Mouse (Mus musculus) neural tube, embryonic 12.5 days (tissue): ENCODE measurements around the gene Crygn. TPM values are rescaled to one million over a fixed set of nuclear protein-coding genes. Genes with fewer than 3 reads are reported as not detected.
"Not testable (repeated sequence)": the region's sequence is repeated elsewhere in the genome, so short reads cannot be mapped to it uniquely, and the experiment has no call there.

Experiments used
- ATAC-seq: fragments of 200-750 bp; cut with Nextera tagmentation; 2 replicates; pipeline ENCODE4 v1.8.0; 2017; ENCODE audit warnings: low read depth, mild to moderate bottlenecking, moderate TSS enrichment, moderate library complexity; ENCODE audit not compliant: low FRiP score
- H3K27ac ChIP-seq: fragments of 300-500 bp; sonication (generic); 2 replicates; pipeline ENCODE4 v1.5.1; 2016
- H3K27me3 ChIP-seq: fragments of 300-500 bp; sonication (generic); replicated peaks from 2 replicates; pipeline ENCODE4 v1.6.1; 2016; ENCODE audit warnings: mild to moderate bottlenecking
- H3K36me3 ChIP-seq: fragments of 300-500 bp; sonication (generic); 2 replicates; pipeline ENCODE4 v1.6.1; 2016; ENCODE audit warnings: mild to moderate bottlenecking
- H3K4me1 ChIP-seq: fragments of 300-500 bp; sonication (generic); 2 replicates; pipeline ENCODE4 v1.6.1; 2016
- H3K4me2 ChIP-seq: fragments of 300-500 bp; sonication (generic); replicated peaks from 2 replicates; pipeline ENCODE4 v1.6.1; 2016; ENCODE audit warnings: mild to moderate bottlenecking
- H3K4me3 ChIP-seq: fragments of 300-500 bp; sonication (generic); 2 replicates; pipeline ENCODE4 v1.5.1; 2016
- H3K9ac ChIP-seq: fragments of 300-500 bp; sonication (generic); 2 replicates; pipeline ENCODE4 v1.6.1; 2016; ENCODE audit warnings: mild to moderate bottlenecking
- H3K9me3 ChIP-seq: fragments of 300-500 bp; sonication (generic); 2 replicates; pipeline ENCODE4 v1.6.1; 2016; ENCODE audit warnings: mild to moderate bottlenecking
- WGBS: fragments of 180-500 bp; shearing (Covaris S2); methylation state at CpG from one replicate; pipeline ENCODE4 v1.1.7; 2016; 5-methylcytosine and 5-hydroxymethylcytosine counted together
- polyA plus RNA-seq: library from polyadenylated mRNA; unstranded; fragments of >200 nt; fragmentation: Nextera tagmentation; extraction: Ambion mirVana; gene quantifications from 2 replicates; pipeline ENCODE4 v1.2.1, GENCODE M21; 2016

The Crygn gene
- polyA plus RNA-seq, 1 experiment from 2014 or later = 1.9 TPM

DNA sequence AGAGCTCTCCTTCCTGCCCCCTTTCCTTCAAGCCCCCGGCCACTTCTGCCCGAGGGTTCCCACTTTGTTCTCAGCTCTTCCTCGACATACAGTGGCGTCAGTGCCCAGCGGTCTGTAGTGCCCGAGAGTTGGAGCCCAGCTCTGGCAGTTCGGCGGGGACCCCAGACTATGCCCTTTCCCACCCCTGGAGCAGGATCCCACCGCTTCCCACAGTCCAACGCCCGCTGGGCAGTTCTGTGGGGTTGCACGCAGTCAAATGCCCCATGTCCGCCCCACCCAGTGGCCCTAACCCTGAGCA, 21.0 kb upstream of the Crygn start:
- H3K4me3 ChIP-seq = 0 out of 2 replicates have a peak overlapping the region, but pooled peaks have one; percentile 1
- no peak overlapping the region for H3K9ac ChIP-seq
- no peaks in the 10 kb centered on the region for H3K9me3 ChIP-seq
- peaks cover 7% of the 10 kb centered on the region; the same call in 1 of the 2 replicates for H3K27me3 ChIP-seq
- 40% methylated on average over 13 of the region's 13 CpGs for WGBS
- no peak overlapping the region for H3K27ac ChIP-seq
- no peaks in the 10 kb centered on the region for H3K36me3 ChIP-seq
- ATAC-seq = no peak
- peaks cover 8% of the 10 kb centered on the region; the same call in 1 of the 2 replicates for H3K4me1 ChIP-seq
- H3K4me2 ChIP-seq = peak overlapping the region; percentile 45

DNA sequence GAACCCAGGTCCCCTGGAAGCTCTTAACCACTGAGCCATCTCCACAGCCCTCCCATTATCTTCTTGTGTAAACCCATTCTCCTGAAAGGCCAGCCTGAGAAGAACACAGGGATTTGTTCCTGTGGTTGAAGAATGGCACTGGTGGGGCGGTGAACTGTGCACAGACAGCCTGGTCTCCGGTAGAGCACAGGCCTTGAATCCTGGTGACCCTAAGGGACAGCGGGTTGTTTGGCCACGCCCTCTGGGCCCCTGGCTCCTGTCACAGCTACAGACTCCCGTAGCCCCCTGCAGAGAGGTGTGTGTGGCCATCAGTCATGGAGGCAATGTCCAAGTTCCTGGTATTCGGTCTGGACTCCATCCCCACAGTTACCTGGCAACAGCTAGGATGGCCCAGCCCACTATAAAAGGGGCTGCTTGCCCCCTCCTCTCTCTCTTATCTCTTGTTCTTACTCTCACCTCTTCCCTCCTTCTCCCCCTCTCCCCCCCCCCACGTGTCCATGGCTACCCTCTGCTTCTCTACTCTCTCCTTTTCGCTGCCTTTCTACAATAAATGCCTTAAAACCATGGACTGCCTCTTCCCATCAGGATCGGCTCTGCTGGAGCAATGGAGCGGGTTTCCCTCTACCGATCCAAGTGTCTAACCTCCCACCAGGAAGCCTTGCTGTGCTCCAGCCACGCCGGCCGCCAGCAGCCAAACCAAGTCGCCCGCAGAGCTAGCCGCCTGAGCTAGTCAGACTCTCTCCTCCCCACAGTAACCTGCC, 20.5 kb upstream of the Crygn start:
- H3K9me3 ChIP-seq = no peaks in the 10 kb centered on the region
- 0 out of 2 replicates have a peak overlapping the region, but pooled peaks have one; percentile 1 for H3K4me3 ChIP-seq
- peaks cover 8% of the 10 kb centered on the region; the same call in 1 of the 2 replicates for H3K4me1 ChIP-seq
- no peak overlapping the region for H3K27ac ChIP-seq
- no peaks in the 10 kb centered on the region for H3K36me3 ChIP-seq
- peaks cover 7% of the 10 kb centered on the region; the same call in 1 of the 2 replicates for H3K27me3 ChIP-seq
- H3K4me2 ChIP-seq = peak overlapping the region; percentile 45
- WGBS = 16% methylated on average over 17 of the region's 17 CpGs
- no peak for ATAC-seq
- no peak overlapping the region for H3K9ac ChIP-seq

DNA sequence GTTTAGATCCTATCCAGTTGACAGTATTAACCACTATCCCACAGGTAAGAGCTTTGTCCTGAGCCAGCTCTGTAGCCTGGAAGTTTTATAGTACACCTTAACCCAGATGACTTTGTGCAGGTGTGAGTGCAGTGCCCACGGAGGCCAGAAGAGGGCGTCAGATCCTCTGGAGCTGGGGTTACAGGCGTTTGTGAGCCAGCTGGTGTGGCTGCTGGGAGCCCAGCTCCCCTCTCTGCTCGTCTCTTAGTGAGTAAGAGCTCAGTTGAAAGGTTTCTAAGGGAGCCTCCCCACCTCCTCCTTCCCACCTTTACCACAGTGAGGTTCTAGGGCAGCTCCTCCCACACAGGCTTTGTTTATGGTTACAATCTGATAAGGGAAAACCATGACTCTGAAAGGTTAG, 18.9 kb upstream of the Crygn start:
- Histone ChIP-seq H3K4me3 (no peak overlapping the region), H3K27me3 (peaks cover 7% of the 10 kb centered on the region; the same call in 1 of the 2 replicates), H3K9ac (no peak overlapping the region), H3K27ac (no peak overlapping the region), H3K36me3 (no peaks in the 10 kb centered on the region), H3K4me1 (peaks cover 8% of the 10 kb centered on the region; the same call in 1 of the 2 replicates), H3K4me2 (no peak overlapping the region), H3K9me3 (no peaks in the 10 kb centered on the region)
- no peak for ATAC-seq
- WGBS = 69% methylated on average over 4 of the region's 4 CpGs

DNA sequence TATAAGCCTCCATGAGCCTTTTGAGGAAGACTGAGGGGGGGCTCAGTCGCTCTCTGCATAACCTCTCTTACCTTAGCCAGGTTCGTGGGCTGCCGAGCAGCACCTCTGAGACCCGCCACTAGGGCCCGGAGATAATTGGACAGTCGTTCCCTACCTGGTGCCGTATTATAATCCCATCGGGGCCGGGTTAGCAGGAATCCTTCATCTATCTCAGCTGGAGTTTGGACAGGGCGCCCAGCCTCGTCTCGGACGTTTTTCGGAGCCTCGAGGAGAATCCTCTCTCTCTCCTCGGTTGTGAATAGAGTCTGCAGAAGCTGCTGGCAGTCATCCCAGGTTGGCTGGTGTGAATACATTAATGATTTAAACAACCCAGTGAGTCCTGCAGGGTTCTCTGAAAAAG, 16.7 kb upstream of the Crygn start:
- ATAC-seq, H3K27ac ChIP-seq, H3K9ac ChIP-seq, H3K9me3 ChIP-seq, H3K4me2 ChIP-seq, H3K27me3 ChIP-seq, H3K36me3 ChIP-seq, H3K4me3 ChIP-seq, H3K4me1 ChIP-seq: not testable (repeated sequence)
- 90% methylated on average over 16 of the region's 16 CpGs for WGBS

GRCm38 (mm10) chr5:24756931-24757330, 877 bp downstream of the Crygn start:
- H3K4me2 ChIP-seq = no peak overlapping the region
- H3K4me1 ChIP-seq = peaks cover 4% of the 10 kb centered on the region; the same call in 1 of the 2 replicates
- H3K9me3 ChIP-seq = no peaks in the 10 kb centered on the region
- no peak overlapping the region for H3K27ac ChIP-seq
- H3K4me3 ChIP-seq = no peak overlapping the region
- H3K9ac ChIP-seq = no peak overlapping the region
- no peaks in the 10 kb centered on the region for H3K36me3 ChIP-seq
- WGBS = 79% methylated on average over 3 of the region's 3 CpGs
- ATAC-seq = no peak
- H3K27me3 ChIP-seq = no peaks in the 10 kb centered on the region

DNA sequence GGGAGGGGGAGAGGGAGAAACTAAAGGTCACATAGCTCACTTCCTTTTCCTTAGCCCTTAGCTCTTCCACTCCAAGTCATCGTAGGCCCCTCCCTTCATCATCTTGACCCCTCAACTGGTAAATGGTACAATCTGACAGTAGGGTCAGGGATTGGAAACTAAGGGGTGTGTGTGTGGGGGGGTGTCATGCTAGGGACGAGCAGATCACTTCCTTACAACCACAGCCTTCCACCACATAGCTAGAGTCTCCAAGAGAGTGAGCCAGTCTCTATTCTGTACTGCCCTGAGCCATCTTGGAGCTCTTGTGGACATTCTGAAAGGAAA, 5.7 kb downstream of the Crygn start:
- no peaks in the 10 kb centered on the region for H3K36me3 ChIP-seq
- no peaks in the 10 kb centered on the region for H3K9me3 ChIP-seq
- H3K27ac ChIP-seq = no peak overlapping the region
- H3K27me3 ChIP-seq = no peaks in the 10 kb centered on the region
- no peak overlapping the region for H3K9ac ChIP-seq
- peak overlapping the region; percentile 89 for H3K4me2 ChIP-seq
- H3K4me1 ChIP-seq = peaks cover 25% of the 10 kb centered on the region
- H3K4me3 ChIP-seq = no peak overlapping the region
- no peak for ATAC-seq
- 12% methylated on average over 2 of the region's 2 CpGs for WGBS

- Histone ChIP-seq H3K27ac (peak overlapping the region; percentile 23; the same call in 1 of the 2 replicates), H3K9ac (peak overlapping the region; percentile 67), H3K4me1 (peaks cover 26% of the 10 kb centered on the region), H3K36me3 (no peaks in the 10 kb centered on the region), H3K4me2 (peak overlapping the region; percentile 89), H3K9me3 (no peaks in the 10 kb centered on the region), H3K4me3 (peak overlapping the region; percentile 51), H3K27me3 (no peaks in the 10 kb centered on the region)
- peak; percentile 67 for ATAC-seq
- 4% methylated on average over 25 of the region's 25 CpGs for WGBS
These were observed 6.3 kb downstream of the Crygn start for GRCm38 (mm10) chr5:24751305-24752174.

DNA sequence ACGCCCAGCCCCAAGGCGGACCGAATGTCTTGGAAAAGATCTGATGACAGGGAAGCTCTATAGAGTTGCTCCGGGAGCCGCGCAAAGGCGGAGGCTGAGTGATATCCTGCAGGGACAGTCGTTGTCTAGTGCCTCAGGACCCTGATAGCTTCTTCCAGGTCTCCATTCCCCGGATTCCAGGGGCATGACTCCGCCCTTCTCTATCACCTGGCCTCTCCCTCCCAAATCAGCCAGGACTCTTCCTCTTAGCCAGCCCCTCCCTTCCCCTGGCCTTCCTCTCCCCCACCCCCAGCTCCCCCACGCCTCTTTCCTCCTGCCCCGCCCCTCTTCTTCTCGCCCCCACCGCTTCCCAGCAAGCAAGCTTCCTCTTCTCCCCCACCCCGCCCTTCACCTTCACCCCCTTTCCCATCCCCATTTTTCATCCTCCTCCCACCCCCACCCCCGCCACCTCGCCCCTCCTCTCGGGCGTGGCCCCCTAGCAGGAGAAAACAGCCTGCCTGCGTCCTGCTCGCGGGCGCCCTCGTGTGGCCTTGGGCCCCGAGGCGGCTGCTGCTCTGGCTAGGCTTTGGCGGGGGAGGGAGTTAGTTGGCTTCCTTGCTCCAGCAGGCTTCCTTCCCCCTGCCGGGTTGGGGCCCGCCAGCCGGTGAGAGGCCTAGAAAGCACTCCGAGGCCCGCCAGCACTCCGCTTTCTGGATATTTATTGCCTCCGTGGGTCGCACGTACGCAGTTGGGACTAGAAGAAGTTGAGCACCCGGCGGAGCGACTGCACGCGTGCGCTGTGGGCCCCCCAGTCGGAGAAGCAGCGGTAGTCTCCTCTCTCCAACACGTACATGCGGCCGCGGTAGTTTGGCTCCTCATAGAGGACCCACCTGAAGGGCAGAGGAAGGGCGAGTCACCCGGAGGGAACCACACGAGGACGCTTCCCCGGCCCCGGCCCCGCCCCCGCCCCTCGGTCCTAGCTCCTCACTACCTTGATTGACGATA, 7.2 kb downstream of the Crygn start:
- Histone ChIP-seq H3K4me1 (peaks cover 26% of the 10 kb centered on the region), H3K27me3 (no peaks in the 10 kb centered on the region), H3K4me2 (peak overlapping the region; percentile 89), H3K9me3 (no peaks in the 10 kb centered on the region), H3K4me3 (peak overlapping the region; percentile 51), H3K36me3 (no peaks in the 10 kb centered on the region), H3K9ac (peak overlapping the region; percentile 67), H3K27ac (peak overlapping the region; percentile 23)
- whole genome bisulfite sequencing = 1% methylated on average over 59 of the region's 59 CpGs
- ATAC-seq = peak; percentile 80

GRCm38 (mm10) chr5:24749731-24750130, 8.1 kb downstream of the Crygn start:
- peak overlapping the region; percentile 89 for H3K4me2 ChIP-seq
- no peak overlapping the region for H3K27ac ChIP-seq
- 54% methylated on average over 5 of the region's 5 CpGs for WGBS
- H3K9ac ChIP-seq = peak overlapping the region; percentile 67; the same call in 1 of the 2 replicates
- H3K36me3 ChIP-seq = no peaks in the 10 kb centered on the region
- no peak for ATAC-seq
- H3K4me1 ChIP-seq = peaks cover 26% of the 10 kb centered on the region
- H3K9me3 ChIP-seq = no peaks in the 10 kb centered on the region
- H3K27me3 ChIP-seq = no peaks in the 10 kb centered on the region
- H3K4me3 ChIP-seq = peak overlapping the region; percentile 51; the same call in 1 of the 2 replicates

- Histone ChIP-seq H3K9ac (0 out of 2 replicates have a peak overlapping the region, but pooled peaks have one; percentile 33), H3K9me3 (no peaks in the 10 kb centered on the region), H3K4me1 (peaks cover 26% of the 10 kb centered on the region), H3K4me3 (no peak overlapping the region), H3K4me2 (no peak overlapping the region), H3K27me3 (no peaks in the 10 kb centered on the region), H3K27ac (no peak overlapping the region), H3K36me3 (no peaks in the 10 kb centered on the region)
- 13% methylated on average over 6 of the region's 6 CpGs for WGBS
- ATAC-seq = no peak
These were observed 10.3 kb downstream of the Crygn start for GRCm38 (mm10) chr5:24747533-24747932.

GRCm38 (mm10) chr5:24743956-24744355, 13.9 kb downstream of the Crygn start:
- 95% methylated on average over 10 of the region's 10 CpGs for WGBS
- Histone ChIP-seq H3K4me2 (no peak overlapping the region), H3K4me3 (no peak overlapping the region), H3K9me3 (no peaks in the 10 kb centered on the region), H3K4me1 (peaks cover 9% of the 10 kb centered on the region), H3K36me3 (no peaks in the 10 kb centered on the region), H3K9ac (no peak overlapping the region), H3K27me3 (no peaks in the 10 kb centered on the region), H3K27ac (no peak overlapping the region)
- ATAC-seq = no peak
